Mouse (Mus musculus): Measurements from ENCODE around the gene Ykt6.

The Ykt6 gene

GRCm38 (mm10) chr11:5949586-5950352 is 5.7 kb upstream of the Ykt6 start, which contains the start of gene Gck:
Gene Gck (minus strand): TSS chr11:5950081.
- no peak for DNase-seq

- DNase-seq, result no peak
Measured at GRCm38 (mm10) chr11:5952501-5952900, 3.0 kb upstream of the Ykt6 start.

GRCm38 (mm10) chr11:5953130-5953765 is 2.2 kb upstream of the Ykt6 start:
- DNase-seq, result peak in 1 of 2 experiments; percentile 72

GRCm38 (mm10) chr11:5954435-5954834 is 1.1 kb upstream of the Ykt6 start:
- no peak for DNase-seq

GRCm38 (mm10) chr11:5954965-5955504 is 458 bp upstream of the Ykt6 start:
- peak in 1 of 2 experiments; percentile 72 for DNase-seq

- no peak for DNase-seq
Measured at GRCm38 (mm10) chr11:5960051-5960450, 4.6 kb downstream of the Ykt6 start.

- DNase-seq, result peak; percentile 12 to 24
Measured at GRCm38 (mm10) chr11:5965865-5966264, 10.4 kb downstream of the Ykt6 start.

- DNase-seq, result peak; percentile 31 to 41
Measured at GRCm38 (mm10) chr11:5966751-5967150, 11.3 kb downstream of the Ykt6 start.

- DNase-seq, result peak; percentile 11 to 17
Measured at GRCm38 (mm10) chr11:5968223-5968622, 12.7 kb downstream of the Ykt6 start.

GRCm38 (mm10) chr11:5971202-5971601 is 15.7 kb downstream of the Ykt6 start:
- no peak for DNase-seq

- no peak for DNase-seq
Measured at GRCm38 (mm10) chr11:5973151-5973550, 17.7 kb downstream of the Ykt6 start.

- DNase-seq, result no peak
Measured at GRCm38 (mm10) chr11:5974053-5974452, 18.6 kb downstream of the Ykt6 start.

GRCm38 (mm10) chr11:5975068-5975467 is 19.6 kb downstream of the Ykt6 start:
- no peak for DNase-seq

- peak in 1 of 2 experiments; percentile 66 for DNase-seq
Measured at GRCm38 (mm10) chr11:5976106-5976505, 20.6 kb downstream of the Ykt6 start.

- peak in 1 of 2 experiments; percentile 60 for DNase-seq
Measured at GRCm38 (mm10) chr11:5979088-5979487, 23.6 kb downstream of the Ykt6 start.

GRCm38 (mm10) chr11:5980108-5980507 is 24.6 kb downstream of the Ykt6 start:
- DNase-seq, result peak in 1 of 2 experiments; percentile 50

GRCm38 (mm10) chr11:5980561-5980960 is 25.1 kb downstream of the Ykt6 start:
- peak in 1 of 2 experiments; percentile 57 for DNase-seq

GRCm38 (mm10) chr11:5981323-5981722 is 25.8 kb downstream of the Ykt6 start:
- DNase-seq, result peak in 1 of 2 experiments; percentile 54

- DNase-seq, result peak; percentile 77 to 84
Measured at GRCm38 (mm10) chr11:5983629-5984028, 28.1 kb downstream of the Ykt6 start.

- no peak for DNase-seq
Measured at GRCm38 (mm10) chr11:5988126-5988525, 32.6 kb downstream of the Ykt6 start.

- peak; percentile 68 to 69 for DNase-seq
Measured at GRCm38 (mm10) chr11:5989954-5990593, 34.6 kb downstream of the Ykt6 start.

GRCm38 (mm10) chr11:5990910-5991309 is 35.4 kb downstream of the Ykt6 start:
- DNase-seq, result peak; percentile 67 to 76

GRCm38 (mm10) chr11:5994212-5994611 is 38.7 kb downstream of the Ykt6 start:
- DNase-seq, result peak; percentile 77 to 79
